Mouse (Mus musculus) left cerebral cortex, postnatal 25 days (tissue): ENCODE measurements around the gene Cabp4. TPM values are rescaled to one million over a fixed set of nuclear protein-coding genes. Genes with fewer than 3 reads are reported as not detected.
A peak's percentile ranks its signal among the peaks of the same experiment; 100 is the strongest.

Experiments
- DNase-seq, 2 experiments: peaks; one replicate each; pipeline ENCODE4 v3.0.0; 2022; ENCODE audit warnings: low spot score in 2 of 2, mixed read lengths in 1 of 2
- intact Hi-C: fragments of 180-260 bp; cut with DNase I; formaldehyde crosslinking; loops from one replicate; pipeline ENCODE4 v1.15.1; 2025
- total RNA-seq, 2 experiments: library from RNA; stranded (reverse); gene quantifications; 2 replicates each; pipeline ENCODE4 v1.2.3; 2021

The Cabp4 gene
- total RNA-seq: not detected

GRCm38 (mm10) chr19:4143759-4144268 is at the start of gene Cabp4:
Gene Cabp4 (minus strand): TSS chr19:4144033.
- no peak for DNase-seq
- intact Hi-C loops: no loop called here

- DNase-seq: no peak
- intact Hi-C loops: loop anchor here (2.0 kb wide), 1 partner anchor 24 kb away; no protein-coding TSS in a partner anchor
These were observed 49.3 kb upstream of the Cabp4 start for GRCm38 (mm10) chr19:4193129-4193528.

GRCm38 (mm10) chr19:4192251-4192985 is 48.6 kb upstream of the Cabp4 start:
- intact Hi-C loops: loop anchor here (1.0 to 2.0 kb wide), 2 partner anchors 9 to 24 kb away; partner anchors contain the start of gene Rad9a

GRCm38 (mm10) chr19:4191528-4192250 is 47.9 kb upstream of the Cabp4 start, which contains the start of gene Ppp1ca:
Gene Ppp1ca (plus strand): TSS chr19:4192065.
- peak; percentile 89 to 92 for DNase-seq
- intact Hi-C loops: loop anchor here (1.0 to 2.0 kb wide), 2 partner anchors 10 to 23 kb away; partner anchors contain the start of gene Rad9a

More at GRCm38 (mm10) chr19:4192251-4192985, 48.6 kb upstream of the Cabp4 start:
- DNase-seq: no peak

GRCm38 (mm10) chr19:4190831-4191334 is 47.0 kb upstream of the Cabp4 start, which contains the start of gene Tbc1d10c:
Gene Tbc1d10c (minus strand): TSS chr19:4191284.
- intact Hi-C loops: no loop called here
- no peak for DNase-seq

GRCm38 (mm10) chr19:4189051-4189620 is 45.3 kb upstream of the Cabp4 start:
- no peak for DNase-seq
- intact Hi-C loops: no loop called here

GRCm38 (mm10) chr19:4187303-4187702 is 43.5 kb upstream of the Cabp4 start:
- intact Hi-C loops: no loop called here
- no peak for DNase-seq

GRCm38 (mm10) chr19:4184976-4185975 is 41.4 kb upstream of the Cabp4 start:
- intact Hi-C loops: no loop called here
- no peak for DNase-seq

- intact Hi-C loops: no loop called here
- no peak for DNase-seq
These were observed 39.9 kb upstream of the Cabp4 start for GRCm38 (mm10) chr19:4183689-4184088.

GRCm38 (mm10) chr19:4181892-4182291 is 38.1 kb upstream of the Cabp4 start:
- peak; percentile 80 to 94 for DNase-seq
- intact Hi-C loops: no loop called here

- intact Hi-C loops: no loop called here
- DNase-seq: no peak
These were observed 36.6 kb upstream of the Cabp4 start for GRCm38 (mm10) chr19:4180411-4180810.

- DNase-seq: peak in 1 of 2 experiments; percentile 51
- intact Hi-C loops: no loop called here
These were observed 31.6 kb upstream of the Cabp4 start, which contains the start of gene Carns1 for GRCm38 (mm10) chr19:4175368-4175947. Gene Carns1 (minus strand): TSS chr19:4175479.

GRCm38 (mm10) chr19:4172925-4173324 is 29.1 kb upstream of the Cabp4 start:
- no peak for DNase-seq
- intact Hi-C loops: no loop called here

- no peak for DNase-seq
- intact Hi-C loops: no loop called here
These were observed 27.8 kb upstream of the Cabp4 start for GRCm38 (mm10) chr19:4171393-4172290.

GRCm38 (mm10) chr19:4170723-4171392 is 27.0 kb upstream of the Cabp4 start:
- DNase-seq: no peak
- intact Hi-C loops: no loop called here

- no peak for DNase-seq
- intact Hi-C loops: loop anchor here (1.0 to 2.0 kb wide), 2 partner anchors 23 to 58 kb away; partner anchors contain the start of gene Ppp1ca
These were observed 26.0 kb upstream of the Cabp4 start for GRCm38 (mm10) chr19:4169810-4170209.
